Mouse (Mus musculus) hindbrain, embryonic 14.5 days (tissue): ENCODE results near the gene Setmar. TPM values are rescaled to one million over a fixed set of nuclear protein-coding genes. Genes with fewer than 3 reads are reported as not detected.

Experiments
- ATAC-seq: fragments of 200-750 bp; cut with Nextera tagmentation; 2 replicates; pipeline ENCODE4 v1.8.0; 2017; ENCODE audit warnings: moderate number of reproducible peaks, mild to moderate bottlenecking, moderate TSS enrichment, moderate library complexity; ENCODE audit not compliant: low FRiP score
- DNase-seq: peaks from one replicate; pipeline ENCODE4 v3.0.0-alpha.2; 2015; ENCODE audit warnings: low spot score
- H3K27ac ChIP-seq: fragments of 300-500 bp; sonication (generic); 2 replicates; pipeline ENCODE4 v1.5.1; 2014; ENCODE audit warnings: mild to moderate bottlenecking, moderate library complexity
- H3K27me3 ChIP-seq: fragments of 300-500 bp; sonication (generic); 2 replicates; pipeline ENCODE4 v1.6.1; 2014; ENCODE audit warnings: mild to moderate bottlenecking, low read length, mixed read lengths; ENCODE audit not compliant: control insufficient read depth, insufficient read depth
- H3K36me3 ChIP-seq: fragments of 300-500 bp; sonication (generic); replicated peaks from 2 replicates; pipeline ENCODE4 v1.6.1; 2014; ENCODE audit not compliant: control insufficient read depth, insufficient read depth
- H3K4me1 ChIP-seq: fragments of 300-500 bp; sonication (generic); replicated peaks from 2 replicates; pipeline ENCODE4 v1.6.1; 2014; ENCODE audit warnings: antibody characterized with exemption, low read length, mixed read lengths; ENCODE audit not compliant: control insufficient read depth, insufficient read depth
- H3K4me2 ChIP-seq: fragments of 300-500 bp; sonication (generic); replicated peaks from 2 replicates; pipeline ENCODE4 v1.6.1; 2014; ENCODE audit warnings: mild to moderate bottlenecking, moderate library complexity
- H3K4me3 ChIP-seq: fragments of 300-500 bp; sonication (generic); replicated peaks from 2 replicates; pipeline ENCODE4 v1.5.1; 2014; ENCODE audit warnings: mild to moderate bottlenecking, low read length
- H3K9ac ChIP-seq: fragments of 300-500 bp; sonication (generic); 2 replicates; pipeline ENCODE4 v1.6.1; 2014
- H3K9me3 ChIP-seq: fragments of 300-500 bp; sonication (generic); 2 replicates; pipeline ENCODE4 v1.6.1; 2016; ENCODE audit warnings: low read length; ENCODE audit not compliant: control insufficient read depth
- WGBS: fragments of 180-500 bp; shearing (Covaris S2); extraction: QIAGEN DNeasy Blood & Tissue Kit; methylation state at CpG from one replicate; pipeline ENCODE4 v1.1.7; 2014; 5-methylcytosine and 5-hydroxymethylcytosine counted together
- polyA plus RNA-seq: library from polyadenylated mRNA; unstranded; fragments of >200 nt; fragmentation: Nextera tagmentation; extraction: Ambion mirVana; gene quantifications from 2 replicates; pipeline ENCODE4 v1.2.1, GENCODE M21; 2014

The Setmar gene
- polyA plus RNA-seq, 1 experiment from 2014 or later, result 6.5 TPM

DNA sequence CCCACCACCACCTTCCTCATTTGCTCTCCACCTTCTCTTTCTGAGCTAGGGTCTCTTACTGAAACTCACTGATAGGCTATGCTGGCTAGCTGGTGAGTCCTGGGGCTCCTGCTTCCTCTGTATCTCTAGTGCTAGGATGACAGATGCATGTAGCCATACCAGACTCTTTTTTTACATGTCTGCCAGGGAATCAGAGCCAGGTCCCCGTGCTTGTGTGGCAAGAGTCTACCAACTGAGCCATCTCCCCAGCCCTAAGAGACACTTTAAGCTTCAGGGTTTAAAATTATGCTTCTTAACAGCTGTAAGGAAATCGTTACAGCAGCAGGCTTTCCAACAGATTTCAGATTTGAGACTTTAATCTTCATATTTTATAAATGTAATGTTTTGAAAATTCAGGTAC lies 9.1 kb downstream of the Setmar start:
- Histone ChIP-seq H3K27me3 (no peaks in the 10 kb centered on the region), H3K9me3 (no peaks in the 10 kb centered on the region), H3K36me3 (peaks cover 15% of the 10 kb centered on the region), H3K4me1 (no peaks in the 10 kb centered on the region), H3K4me3 (no peak overlapping the region), H3K27ac (no peak overlapping the region), H3K4me2 (no peak overlapping the region), H3K9ac (no peak overlapping the region)
- no peak for DNase-seq
- WGBS, result 94% methylated on average over 2 of the region's 2 CpGs
- ATAC-seq, result no peak

DNA sequence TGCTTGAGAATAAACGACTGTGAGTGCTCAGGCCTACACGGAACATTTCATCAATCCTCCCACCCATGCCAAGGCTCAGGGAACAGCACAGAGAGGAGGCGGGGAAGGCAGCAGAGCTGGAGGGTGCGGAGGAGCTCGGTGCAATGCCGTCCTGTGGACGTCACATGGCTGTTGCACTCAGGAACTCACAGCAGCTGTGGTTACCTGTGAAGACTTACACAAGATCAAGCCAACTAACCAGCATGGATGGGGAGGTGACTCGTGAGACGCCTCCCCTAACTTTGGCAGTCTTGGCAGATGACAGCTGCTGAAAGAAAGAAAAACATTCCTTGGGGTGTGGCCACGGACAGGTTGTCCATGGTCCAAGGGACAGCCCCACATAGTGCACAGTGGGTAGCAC lies 9.8 kb downstream of the Setmar start:
- Histone ChIP-seq H3K36me3 (peaks cover 15% of the 10 kb centered on the region), H3K4me2 (no peak overlapping the region), H3K4me3 (no peak overlapping the region), H3K9me3 (no peaks in the 10 kb centered on the region), H3K27ac (no peak overlapping the region), H3K4me1 (no peaks in the 10 kb centered on the region), H3K9ac (no peak overlapping the region), H3K27me3 (no peaks in the 10 kb centered on the region)
- no peak for ATAC-seq
- 93% methylated on average over 10 of the region's 10 CpGs for WGBS
- no peak for DNase-seq

DNA sequence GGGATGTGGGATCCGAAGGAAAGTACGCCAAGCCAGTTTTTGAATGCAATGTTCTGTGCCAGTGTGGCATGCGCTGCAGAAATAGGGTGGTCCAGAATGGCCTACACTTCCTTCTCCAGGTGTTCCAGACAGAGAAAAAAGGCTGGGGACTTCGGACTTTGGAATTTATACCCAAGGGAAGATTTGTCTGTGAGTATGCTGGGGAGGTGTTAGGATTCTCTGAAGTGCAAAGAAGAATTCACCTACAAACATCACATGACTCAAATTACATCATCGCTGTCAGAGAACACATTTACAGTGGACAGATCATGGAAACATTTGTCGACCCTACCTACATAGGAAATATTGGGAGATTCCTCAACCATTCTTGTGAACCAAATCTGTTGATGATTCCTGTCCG lies 11.0 kb downstream of the Setmar start:
- Histone ChIP-seq H3K4me3 (no peak overlapping the region), H3K4me2 (no peak overlapping the region), H3K36me3 (peaks cover 15% of the 10 kb centered on the region), H3K9ac (no peak overlapping the region), H3K9me3 (no peaks in the 10 kb centered on the region), H3K4me1 (no peaks in the 10 kb centered on the region), H3K27ac (no peak overlapping the region), H3K27me3 (no peaks in the 10 kb centered on the region)
- WGBS, result over 99% methylated on average over 7 of the region's 7 CpGs
- ATAC-seq (no peak), DNase-seq (no peak)

DNA sequence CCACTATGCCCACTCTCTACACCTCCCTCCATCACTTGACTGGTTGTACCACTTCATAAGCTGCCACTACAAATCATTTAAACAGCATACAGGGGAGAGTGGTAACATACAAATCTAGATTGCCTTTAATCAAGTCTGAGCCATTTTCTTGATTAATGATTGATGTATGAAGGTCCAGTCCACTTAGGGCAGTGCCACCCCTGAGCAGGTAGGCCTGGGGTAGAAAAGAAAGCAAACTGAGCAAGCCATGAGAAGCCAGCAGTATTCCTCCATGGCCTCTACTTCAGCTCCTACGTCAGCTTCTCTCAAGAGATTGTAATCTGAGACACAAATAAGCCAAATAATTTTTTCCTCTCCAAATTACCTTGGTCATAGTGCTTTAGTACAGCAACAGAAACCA lies 26.5 kb downstream of the Setmar start:
- Histone ChIP-seq H3K4me1 (no peaks in the 10 kb centered on the region), H3K9me3 (no peaks in the 10 kb centered on the region), H3K36me3 (no peaks in the 10 kb centered on the region), H3K9ac (no peak overlapping the region), H3K27me3 (no peaks in the 10 kb centered on the region), H3K27ac (no peak overlapping the region), H3K4me2 (no peak overlapping the region), H3K4me3 (no peak overlapping the region)
- DNase-seq, result no peak
- WGBS, result 79% methylated on average over 1 of the region's 1 CpGs
- ATAC-seq, result no peak

DNA sequence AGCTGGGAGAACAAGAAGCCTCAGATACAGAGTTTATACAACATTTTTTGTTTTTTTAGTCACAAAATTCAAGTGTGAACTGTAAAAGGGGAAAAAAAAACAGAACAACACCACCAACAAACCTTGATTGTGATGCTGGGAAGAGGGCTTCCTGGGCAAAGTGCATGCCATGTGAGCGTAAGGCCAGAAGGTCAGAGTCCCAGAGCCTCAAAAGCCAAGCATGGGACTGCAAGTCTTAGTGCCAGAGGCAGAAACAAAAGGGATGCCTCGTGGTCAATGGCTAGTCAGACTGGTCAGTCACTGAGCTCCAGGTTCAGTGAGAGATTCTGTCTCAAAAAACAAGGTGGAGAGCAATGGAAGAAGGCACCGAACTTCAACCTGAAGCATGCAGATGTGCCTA lies 27.8 kb downstream of the Setmar start:
- no peak for DNase-seq
- WGBS, result 82% methylated on average over 3 of the region's 3 CpGs

DNA sequence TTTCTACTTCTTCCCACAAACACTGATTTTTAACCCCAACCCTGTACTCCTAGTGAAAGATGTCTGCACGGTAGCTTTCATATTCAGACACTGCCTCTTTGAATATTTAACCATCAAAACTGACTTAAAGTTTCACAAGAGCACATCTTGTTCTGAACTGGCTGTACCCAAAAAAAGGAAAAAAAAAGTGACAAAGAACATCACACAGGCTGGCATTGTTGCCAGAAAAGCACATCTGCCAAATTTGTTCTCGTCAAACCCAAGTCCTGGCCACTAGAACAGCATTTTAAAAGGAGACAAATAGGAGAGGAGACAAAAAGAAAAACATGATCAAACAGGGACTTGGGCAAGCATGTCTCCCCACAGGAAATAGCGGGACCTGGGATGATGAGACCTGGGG lies 28.6 kb downstream of the Setmar start:
- no peak overlapping the region for H3K27ac ChIP-seq
- no peak overlapping the region for H3K4me3 ChIP-seq
- H3K9ac ChIP-seq, result no peak overlapping the region
- no peaks in the 10 kb centered on the region for H3K27me3 ChIP-seq
- 80% methylated on average over 3 of the region's 3 CpGs for WGBS
- no peak overlapping the region for H3K4me2 ChIP-seq
- DNase-seq (no peak), ATAC-seq (no peak)
- no peaks in the 10 kb centered on the region for H3K36me3 ChIP-seq
- no peaks in the 10 kb centered on the region for H3K4me1 ChIP-seq
- no peaks in the 10 kb centered on the region for H3K9me3 ChIP-seq

More for the DNA sequence above, 27.8 kb downstream of the Setmar start:
- no peak for ATAC-seq
- Histone ChIP-seq H3K4me3 (no peak overlapping the region), H3K36me3 (no peaks in the 10 kb centered on the region), H3K9ac (no peak overlapping the region), H3K27ac (no peak overlapping the region), H3K4me1 (no peaks in the 10 kb centered on the region), H3K4me2 (no peak overlapping the region), H3K9me3 (no peaks in the 10 kb centered on the region), H3K27me3 (no peaks in the 10 kb centered on the region)

DNA sequence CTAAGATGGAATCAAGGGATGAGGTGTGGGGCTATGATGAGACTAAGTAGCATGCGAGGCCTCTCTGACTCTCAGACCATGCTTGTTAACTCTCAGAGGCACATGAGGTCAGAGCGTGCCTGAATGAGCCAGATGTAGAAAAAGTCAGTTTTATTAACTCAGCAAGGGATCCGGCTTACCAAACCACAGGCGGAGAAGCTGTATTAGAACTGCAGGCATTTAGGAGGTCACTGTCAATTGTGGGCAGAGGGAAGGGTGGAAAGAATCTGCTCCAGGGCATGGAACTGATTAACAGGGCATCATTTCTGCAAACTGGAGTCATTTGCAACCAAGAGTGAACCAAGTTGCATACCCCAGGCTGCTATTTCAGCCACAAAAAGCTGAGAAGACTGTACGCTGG lies 30.6 kb downstream of the Setmar start:
- H3K9ac ChIP-seq, result no peak overlapping the region
- no peaks in the 10 kb centered on the region for H3K36me3 ChIP-seq
- WGBS, result 79% methylated on average over 5 of the region's 5 CpGs
- ATAC-seq, result no peak
- no peak for DNase-seq
- no peak overlapping the region for H3K4me3 ChIP-seq
- no peaks in the 10 kb centered on the region for H3K27me3 ChIP-seq
- no peaks in the 10 kb centered on the region for H3K4me1 ChIP-seq
- H3K27ac ChIP-seq, result no peak overlapping the region
- H3K4me2 ChIP-seq, result no peak overlapping the region
- H3K9me3 ChIP-seq, result no peaks in the 10 kb centered on the region

DNA sequence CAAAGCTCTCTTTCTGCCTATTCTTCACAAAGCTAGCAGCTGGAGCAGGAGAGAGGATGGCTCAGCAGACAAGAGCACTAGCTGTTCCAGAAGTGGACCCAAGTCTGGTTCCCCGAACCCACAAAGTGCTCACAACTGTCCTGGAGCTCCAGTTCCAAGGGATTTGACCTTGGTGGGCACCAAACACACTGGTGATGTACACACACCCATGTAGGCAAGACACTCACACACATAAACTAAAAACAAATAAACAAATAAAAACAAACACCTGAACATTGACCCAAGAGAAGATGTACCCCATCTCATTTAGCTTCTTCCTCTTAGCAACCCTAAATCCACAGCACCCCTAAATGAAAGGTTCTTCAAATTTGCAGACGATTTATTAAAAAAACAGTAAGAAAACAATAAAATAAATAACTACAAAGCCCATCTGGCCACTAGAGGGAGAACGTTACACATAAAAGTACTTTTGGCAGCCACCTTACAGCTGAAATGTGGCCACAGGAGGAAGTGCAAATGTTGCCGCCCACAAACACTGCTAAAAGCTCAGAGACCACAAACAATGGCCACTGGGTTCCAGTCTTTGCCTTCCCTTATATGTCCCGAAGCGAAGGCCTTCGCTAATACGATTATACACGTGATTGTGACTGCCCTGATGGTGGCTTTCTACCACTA lies 33.5 kb downstream of the Setmar start:
- Histone ChIP-seq H3K9ac (no peak overlapping the region), H3K4me1 (no peaks in the 10 kb centered on the region), H3K27ac (no peak overlapping the region), H3K4me2 (no peak overlapping the region), H3K4me3 (no peak overlapping the region), H3K36me3 (no peaks in the 10 kb centered on the region), H3K9me3 (no peaks in the 10 kb centered on the region), H3K27me3 (no peaks in the 10 kb centered on the region)
- peak; percentile 85 for DNase-seq
- 16% methylated on average over 9 of the region's 9 CpGs for WGBS
- ATAC-seq, result peak; percentile 82; the same call in 1 of the 2 replicates

DNA sequence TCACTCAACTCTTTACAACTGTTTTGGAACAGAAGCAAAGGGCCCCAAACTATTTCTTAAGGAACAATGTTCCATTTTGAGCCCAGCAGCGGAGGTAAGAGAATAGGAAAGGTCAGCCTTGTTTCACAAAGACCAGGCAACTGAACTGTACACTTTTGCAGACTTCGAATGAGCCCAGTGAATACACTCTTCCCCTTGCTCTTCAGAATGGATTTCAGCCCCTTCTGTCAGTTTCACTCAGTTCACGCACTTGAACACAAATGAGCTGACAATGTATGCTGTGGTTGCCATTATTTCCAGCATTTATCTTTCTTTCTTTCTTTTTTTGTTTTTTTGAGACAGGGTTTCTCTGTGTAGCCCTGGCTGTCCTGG lies 34.0 kb downstream of the Setmar start:
- no peak overlapping the region for H3K27ac ChIP-seq
- H3K9ac ChIP-seq, result no peak overlapping the region
- no peak overlapping the region for H3K4me2 ChIP-seq
- DNase-seq (no peak), ATAC-seq (no peak)
- WGBS, result 47% methylated on average over 3 of the region's 3 CpGs
- H3K4me3 ChIP-seq, result no peak overlapping the region
- H3K36me3 ChIP-seq, result no peaks in the 10 kb centered on the region
- no peaks in the 10 kb centered on the region for H3K4me1 ChIP-seq
- H3K27me3 ChIP-seq, result no peaks in the 10 kb centered on the region
- no peaks in the 10 kb centered on the region for H3K9me3 ChIP-seq
